Mouse (Mus musculus) kidney, postnatal 36 days (tissue): ENCODE results near the gene Ndufv2.
A peak's percentile ranks its signal among the peaks of the same experiment; 100 is the strongest.

ENCODE experiments used
- DNase-seq, 2 experiments: peaks; one replicate each; pipeline ENCODE4 v3.0.0; 2021 to 2022; ENCODE audit warnings: mixed read lengths in 2 of 2

The Ndufv2 gene

GRCm38 (mm10) chr17:66101380-66102330 lies at the start of gene Ndufv2:
Gene Ndufv2 (minus strand): TSS chr17:66101559.
- peak; percentile 94 to 97 for DNase-seq

GRCm38 (mm10) chr17:66131212-66131611 lies 29.9 kb upstream of the Ndufv2 start:
- peak in 1 of 2 experiments; percentile 33 for DNase-seq

DNA sequence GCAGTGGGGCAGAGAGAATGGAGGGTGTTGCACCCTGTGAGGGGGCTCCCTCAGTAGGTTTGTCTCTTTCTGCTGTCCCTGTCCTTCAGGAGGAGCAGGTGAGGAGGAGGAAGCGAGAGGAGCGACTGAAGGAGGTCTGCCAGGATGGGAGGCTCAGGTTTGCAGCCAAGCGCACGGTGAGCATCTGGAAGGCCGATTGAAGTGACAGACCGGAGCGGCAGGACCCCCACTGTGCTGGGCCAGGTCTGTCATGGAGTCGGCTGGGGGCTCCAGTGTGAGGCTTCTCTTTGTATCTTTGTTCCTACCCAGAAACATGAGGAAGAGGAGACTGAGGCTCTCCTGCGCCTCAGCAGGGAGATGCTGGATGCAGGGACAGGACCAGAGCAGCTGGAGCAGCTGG lies 29.0 kb upstream of the Ndufv2 start:
- DNase-seq = no peak

DNA sequence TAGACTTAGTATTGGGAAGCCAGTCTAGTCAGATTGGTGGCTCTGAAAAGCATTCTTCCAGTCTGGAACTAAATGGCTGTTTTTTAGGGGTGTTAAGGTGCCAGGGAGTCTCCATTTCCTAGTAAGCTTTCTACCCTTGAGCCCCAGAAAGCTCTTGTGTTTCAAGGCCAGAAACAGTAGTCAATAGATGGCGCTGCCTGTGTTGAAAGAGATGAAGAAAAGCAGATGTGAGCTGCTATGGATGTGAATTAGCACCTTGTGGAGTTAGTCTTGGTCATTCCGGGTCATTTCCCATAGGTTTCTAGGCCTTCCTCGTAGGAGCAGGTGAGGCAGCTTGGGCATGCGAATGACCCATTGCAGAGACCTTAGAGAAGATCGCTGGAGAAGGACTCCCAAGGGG lies 23.9 kb upstream of the Ndufv2 start:
- no peak for DNase-seq

DNA sequence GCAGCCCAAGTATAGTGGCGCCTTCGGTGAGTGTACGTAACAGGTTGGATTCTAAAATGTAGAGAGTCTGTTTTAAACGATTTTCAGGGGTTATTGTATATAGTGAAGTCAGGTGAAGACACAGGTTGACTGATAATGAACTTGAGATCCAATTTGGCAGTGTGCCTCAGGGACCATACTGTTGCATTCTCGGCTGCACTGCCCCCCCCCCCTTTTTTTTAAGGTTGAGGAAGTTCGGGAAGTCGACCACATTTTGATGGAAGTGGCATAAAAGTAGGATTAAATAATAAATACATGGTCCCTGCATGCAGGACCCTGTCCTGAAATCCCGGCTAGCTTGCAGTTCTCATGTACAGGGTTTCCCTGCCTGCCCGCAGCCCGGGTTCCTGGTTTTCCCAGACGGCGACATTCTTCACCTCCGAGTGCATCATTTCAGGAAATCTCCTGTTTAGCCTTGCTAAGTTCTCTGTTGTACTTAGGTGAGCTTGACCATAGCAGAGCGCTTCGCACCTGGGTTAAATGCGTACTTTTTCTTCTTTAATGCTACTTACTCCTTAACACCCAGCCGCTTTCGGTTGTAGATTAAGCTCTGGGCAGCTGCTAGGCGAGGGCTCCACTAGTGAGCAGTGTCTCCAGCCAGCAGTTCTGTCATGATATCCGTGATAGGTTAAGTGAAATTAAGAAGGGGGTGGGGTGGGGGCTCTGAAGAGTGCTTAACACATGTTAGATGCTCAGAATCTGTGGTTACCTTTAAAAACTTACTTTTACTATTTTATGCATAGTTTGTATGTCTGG lies 22.7 kb upstream of the Ndufv2 start:
- peak in 1 of 2 experiments; percentile 16 for DNase-seq

DNA sequence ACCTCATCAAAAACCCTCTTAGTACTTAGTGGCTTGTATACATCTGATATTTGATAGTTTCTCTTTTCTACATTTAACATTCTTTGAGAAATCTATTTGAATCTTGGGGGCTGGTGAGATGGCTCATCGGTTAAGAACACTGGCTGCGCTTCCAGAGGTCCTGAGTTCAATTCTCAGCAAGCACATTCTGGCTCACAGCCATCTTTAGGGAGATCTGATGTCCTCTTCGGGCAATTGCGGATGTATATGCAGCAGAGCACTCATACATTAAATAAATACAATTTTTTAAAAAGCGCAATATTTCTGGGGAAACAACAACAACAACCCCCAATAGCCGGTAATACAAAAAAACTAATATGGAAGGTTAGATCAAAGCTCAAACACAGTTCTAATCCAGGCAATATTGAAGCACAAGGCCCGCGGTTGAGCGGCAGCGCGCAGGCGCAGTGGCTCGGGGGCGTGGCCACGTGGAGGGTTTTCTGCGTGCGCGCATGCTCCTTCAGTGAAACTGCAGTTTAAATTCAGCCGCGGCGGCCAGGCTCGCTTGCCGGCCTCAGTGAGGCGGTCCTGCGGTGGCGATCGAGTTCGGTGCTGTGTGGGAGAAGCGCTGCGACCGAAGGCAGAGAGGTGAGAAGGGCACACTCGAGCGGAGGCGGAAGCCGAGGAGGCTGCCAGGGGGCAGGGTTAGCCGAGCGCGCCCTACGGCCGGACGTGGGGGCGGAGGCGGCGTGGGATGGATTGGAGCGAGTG lies 21.9 kb upstream of the Ndufv2 start, which contains the start of gene Ddx11:
Gene Ddx11, plus strand, starts transcription at position 455 of the 750 bp plus-strand sequence.
- peak; percentile 92 to 99 for DNase-seq

DNA sequence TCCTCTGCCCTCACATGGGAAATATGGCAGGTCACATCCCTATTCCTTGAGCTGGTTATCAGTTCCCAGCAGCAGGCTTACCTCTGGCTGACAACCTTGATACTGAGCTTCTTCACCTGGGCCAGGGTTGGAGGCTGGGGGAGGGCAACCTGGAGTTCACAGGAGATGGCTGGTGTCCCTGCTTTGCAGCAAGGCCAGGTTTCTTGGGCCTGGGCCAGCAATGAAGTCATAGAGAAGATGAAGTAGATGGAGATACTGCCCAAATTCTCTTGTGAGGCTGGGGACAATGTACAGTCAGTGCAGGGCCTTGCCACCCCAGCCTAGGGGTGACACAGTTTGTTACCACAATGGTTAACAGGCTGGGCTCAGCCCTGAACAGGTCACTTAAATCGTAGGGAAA lies 19.3 kb upstream of the Ndufv2 start:
- no peak for DNase-seq

GRCm38 (mm10) chr17:66118991-66119390 lies 17.6 kb upstream of the Ndufv2 start:
- DNase-seq = no peak

DNA sequence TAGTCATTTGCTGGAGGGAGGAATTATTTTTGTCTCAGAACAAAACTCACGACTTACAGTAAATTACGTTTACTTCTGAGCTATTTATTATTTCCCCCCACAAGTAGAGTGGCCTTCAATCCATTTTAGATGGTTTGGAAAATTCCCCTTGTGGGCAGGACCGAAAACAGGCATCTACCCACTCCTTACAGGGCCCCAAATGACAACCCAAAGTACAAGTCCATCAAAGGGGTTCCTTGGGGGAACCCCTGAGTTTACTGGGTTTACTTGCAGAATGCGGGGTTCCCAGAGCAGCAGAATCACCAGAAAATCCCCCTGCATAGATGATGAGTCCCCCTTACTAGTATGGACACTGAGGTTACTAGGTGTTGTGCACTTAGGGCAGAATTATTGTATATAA lies 10.8 kb upstream of the Ndufv2 start:
- DNase-seq = no peak

GRCm38 (mm10) chr17:66111402-66111959 lies 10.1 kb upstream of the Ndufv2 start, which contains the start of gene Washc1:
Gene Washc1 (plus strand): TSS chr17:66111545.
- DNase-seq = peak; percentile 94 to 96

DNA sequence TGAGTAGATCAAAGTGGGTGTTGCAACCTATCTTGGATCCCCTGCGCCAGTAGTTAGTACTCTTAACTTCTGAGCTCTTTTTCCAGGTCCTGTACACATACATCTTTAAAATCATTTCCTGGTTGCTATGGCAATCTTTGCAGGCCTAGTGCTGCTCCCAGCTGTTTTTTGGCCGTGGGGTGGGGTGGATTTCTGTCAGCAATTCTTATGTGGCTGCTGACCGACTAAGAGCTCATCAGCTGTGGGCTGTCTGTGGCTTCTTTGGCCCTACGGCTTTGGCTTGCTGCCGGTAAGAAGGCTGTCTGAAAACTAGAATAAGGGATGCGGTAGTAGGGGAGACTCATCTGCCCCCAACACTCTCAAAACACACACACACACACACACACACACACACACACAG lies 9.4 kb upstream of the Ndufv2 start:
- DNase-seq = peak; percentile 6 to 22

DNA sequence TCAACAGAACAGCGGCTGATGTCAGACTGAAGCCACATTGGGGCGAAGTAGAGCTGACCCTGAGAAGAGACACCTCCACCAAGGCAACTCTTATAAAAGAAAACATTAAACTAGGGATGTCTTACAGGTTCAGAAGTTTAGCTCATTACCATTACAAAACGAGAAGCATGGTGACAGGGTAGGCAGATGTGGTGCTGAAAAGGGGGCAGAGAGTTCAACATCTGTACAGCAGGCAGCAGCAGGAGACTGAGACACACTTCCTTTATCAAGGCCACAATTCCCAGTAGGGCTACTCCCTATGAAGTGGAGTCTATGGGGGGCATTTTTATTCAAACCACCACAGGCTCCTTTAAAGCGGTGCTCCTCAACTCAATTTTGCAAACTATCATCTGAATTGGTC lies 6.8 kb upstream of the Ndufv2 start:
- DNase-seq = no peak

- no peak for DNase-seq
Observed at GRCm38 (mm10) chr17:66107466-66107865, 6.1 kb upstream of the Ndufv2 start.

DNA sequence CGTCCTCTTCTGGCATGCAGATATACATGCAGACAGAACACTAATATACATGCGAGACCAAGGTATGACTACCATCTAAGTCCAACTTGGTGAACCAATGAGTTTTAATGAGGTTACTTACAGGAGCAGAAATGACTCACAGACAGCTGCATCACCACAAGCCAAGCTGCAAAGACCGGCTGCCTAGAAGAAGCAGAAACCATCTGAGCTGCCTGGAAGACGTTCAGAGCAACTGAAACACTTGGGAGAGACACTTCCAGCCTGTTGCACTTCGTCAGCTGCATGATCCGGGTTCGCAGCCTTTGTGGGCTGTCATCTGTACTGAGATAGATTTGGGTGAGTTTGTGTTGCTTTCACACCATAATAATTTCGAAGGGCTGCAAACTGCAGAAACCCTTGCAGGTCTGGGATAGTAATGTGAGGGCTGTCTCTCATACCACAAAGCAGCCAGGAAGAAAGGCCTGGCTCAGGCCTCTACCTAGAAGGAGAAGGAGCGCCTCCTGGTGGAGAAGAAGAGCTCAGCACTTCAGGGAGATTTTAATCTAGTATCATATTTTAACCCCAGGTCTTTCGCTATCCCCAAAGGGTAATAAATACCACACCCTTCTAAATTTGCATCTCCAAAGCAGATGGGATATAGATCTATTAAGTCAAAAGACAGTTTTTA lies 5.4 kb upstream of the Ndufv2 start:
- DNase-seq = peak; percentile 59 to 83

DNA sequence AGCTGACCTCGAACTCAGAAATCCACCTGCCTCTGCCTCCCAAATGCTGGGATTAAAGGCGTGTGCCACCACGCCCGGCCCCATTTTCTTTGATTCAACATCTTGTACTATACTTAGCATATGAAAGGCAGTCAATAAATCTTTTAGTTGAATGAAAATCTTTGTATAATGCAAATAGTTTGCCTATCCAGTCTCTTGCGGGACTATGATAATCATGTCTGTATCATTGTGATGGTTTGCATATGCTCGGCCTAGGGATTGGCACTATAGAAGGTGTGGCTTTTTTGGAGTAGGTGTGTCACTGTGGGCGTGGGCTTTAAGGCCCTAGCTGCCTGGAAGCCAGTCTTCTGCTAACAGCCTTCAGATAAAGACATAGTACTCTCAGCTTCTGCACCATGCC lies 2.7 kb upstream of the Ndufv2 start:
- DNase-seq = no peak

- peak; percentile 27 to 44 for DNase-seq
Observed at GRCm38 (mm10) chr17:66100566-66101379, 586 bp downstream of the Ndufv2 start.

DNA sequence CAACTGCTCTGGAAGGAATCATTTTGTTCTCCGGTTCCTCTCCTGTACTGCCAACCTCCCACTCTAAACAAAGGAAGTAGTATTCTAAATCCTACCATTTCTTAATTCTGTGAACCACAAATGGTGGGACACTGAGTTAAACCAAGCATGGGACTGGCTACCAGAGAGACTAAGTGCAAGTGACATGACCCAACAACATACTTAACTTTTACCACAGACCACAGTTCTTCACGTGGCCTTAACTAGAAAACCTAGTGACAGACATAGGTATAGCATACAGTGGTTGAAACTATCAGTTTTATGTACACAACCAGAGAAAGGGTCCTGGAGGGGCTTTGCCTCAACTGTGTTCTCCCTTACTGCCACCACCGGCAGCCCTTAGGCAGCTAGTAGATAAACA lies 8.7 kb downstream of the Ndufv2 start:
- DNase-seq = no peak

GRCm38 (mm10) chr17:66092065-66092464 lies 9.3 kb downstream of the Ndufv2 start:
- no peak for DNase-seq

- no peak for DNase-seq
Observed at GRCm38 (mm10) chr17:66091392-66091791, 10.0 kb downstream of the Ndufv2 start.

- DNase-seq = no peak
Observed at GRCm38 (mm10) chr17:66090251-66090650, 11.1 kb downstream of the Ndufv2 start.

DNA sequence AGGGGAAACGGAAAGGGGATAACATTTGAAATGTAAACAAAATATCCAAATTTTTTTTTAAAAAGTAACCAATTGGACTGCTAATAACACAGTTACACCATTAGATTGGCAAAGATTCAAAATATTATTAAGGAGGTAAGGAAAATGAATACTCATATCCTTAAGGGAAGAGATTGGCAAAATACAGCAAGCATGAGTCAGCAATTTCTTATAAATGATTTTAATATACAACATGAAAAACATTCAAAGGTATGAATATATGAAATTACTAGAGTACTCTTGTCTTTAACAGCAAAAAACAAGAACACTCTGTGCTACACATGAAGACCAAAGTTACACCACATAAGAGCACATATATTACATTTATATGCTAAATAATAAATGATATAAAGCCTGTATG lies 16.3 kb downstream of the Ndufv2 start:
- DNase-seq = no peak
